Mouse (Mus musculus): Measurements from ENCODE around the gene Pard3b.

DNA sequence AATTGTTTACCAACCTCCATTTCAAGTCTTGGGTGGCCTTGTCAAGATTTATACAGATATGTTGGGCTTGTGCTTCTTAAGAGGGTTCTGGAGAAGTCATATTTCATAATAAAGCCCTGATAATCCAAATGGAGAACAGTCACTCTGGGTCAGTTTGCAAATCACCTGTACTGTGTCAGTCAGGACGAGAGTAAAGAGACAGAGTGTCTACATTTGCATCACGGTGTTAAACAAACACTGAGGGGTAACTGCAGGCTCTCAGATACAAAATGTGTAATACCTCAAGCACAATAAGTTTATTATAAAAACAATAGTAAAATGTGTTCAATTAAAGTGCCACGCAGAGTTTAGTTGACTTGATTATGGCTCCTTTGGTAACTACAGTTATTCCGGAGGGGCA lies 91.0 kb downstream of the Pard3b start:
- no peak for TF ChIP-seq EP300 (optimal IDR thresholded peaks at IDR 0.05)
- no peak for TF ChIP-seq CTCF (IDR thresholded peaks at IDR 0.05; ENCODE audit: low read depth)
